Mouse (Mus musculus) bone marrow macrophage, adult 2 months (primary cell): ENCODE data around the gene Amigo2.

Experiments used
- CTCF ChIP-seq: IDR thresholded peaks from 2 replicates; pipeline ENCODE4 v1.5.1; 2012; ENCODE audit warnings: low read depth, mild to moderate bottlenecking, low read length, moderate library complexity
- POLR2A ChIP-seq: IDR thresholded peaks from 2 replicates; pipeline ENCODE4 v1.6.1; 2012; ENCODE audit warnings: mild to moderate bottlenecking, low read depth, low read length, borderline replicate concordance

- TF ChIP-seq POLR2A = no peak
- TF ChIP-seq CTCF = no peak
Observed at GRCm38 (mm10) chr15:97229494-97230077, 17.5 kb downstream of the Amigo2 start.
